ENCODE assay signal across 8 mouse cellular contexts in the genomic region with DNA sequence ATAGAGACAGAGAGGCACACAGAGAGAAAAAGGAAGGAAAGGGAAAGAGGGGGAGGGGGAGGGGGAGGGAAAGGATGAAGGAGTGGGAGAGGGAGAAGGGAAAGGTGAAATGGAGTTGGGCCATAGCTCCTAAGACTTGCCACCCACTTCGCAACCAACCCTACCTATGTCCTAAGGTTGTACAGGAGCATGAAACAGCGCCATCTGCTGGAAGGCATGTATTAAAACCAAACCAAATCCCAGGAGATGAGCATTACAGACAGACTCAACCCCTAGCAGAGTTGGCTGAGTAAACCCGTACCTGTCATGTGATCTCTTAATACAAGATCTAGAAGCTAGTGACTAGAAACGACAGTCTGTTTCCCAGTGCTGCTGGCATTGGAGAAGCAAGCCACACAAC.
DNase-seq lines count a peak whose midpoint lies in the region; ATAC-seq and TF ChIP-seq lines count a peak whose summit lies in the region.

No protein-coding gene starts in this region.

- 25% methylated on average over 4 of the region's 4 CpGs for WGBS in forebrain, embryonic 11.5 days
- WGBS in forebrain, embryonic 16.5 days = 37% methylated on average over 4 of the region's 4 CpGs
- WGBS in midbrain, embryonic 10.5 days = 29% methylated on average over 4 of the region's 4 CpGs
- 33% methylated on average over 4 of the region's 4 CpGs for WGBS in midbrain, embryonic 15.5 days
- 36% methylated on average over 4 of the region's 4 CpGs for WGBS in hindbrain, postnatal 0 days
- WGBS in midbrain, embryonic 13.5 days = 25% methylated on average over 4 of the region's 4 CpGs

- no peaks in the 10 kb centered on the region for H3K9me3 ChIP-seq in forebrain, embryonic 11.5 days (ENCODE audit: control insufficient read depth, low read length)
- H3K9me3 ChIP-seq in forebrain, embryonic 16.5 days (ENCODE audit: control insufficient read depth, low read length) = no peaks in the 10 kb centered on the region
- no peaks in the 10 kb centered on the region for H3K9me3 ChIP-seq in midbrain, embryonic 10.5 days (replicated peaks)
- H3K9me3 ChIP-seq in midbrain, embryonic 15.5 days = no peaks in the 10 kb centered on the region
- H3K9me3 ChIP-seq in hindbrain, postnatal 0 days (ENCODE audit: low read length) = no peaks in the 10 kb centered on the region
- H3K9me3 ChIP-seq in midbrain, embryonic 13.5 days = no peaks in the 10 kb centered on the region

- ATAC-seq in forebrain, embryonic 11.5 days (replicated peaks; ENCODE audit: low FRiP score) = no peak
- ATAC-seq in forebrain, embryonic 16.5 days = no peak; the same call in 1 of the 2 replicates
- ATAC-seq in midbrain, embryonic 15.5 days (replicated peaks) = no peak
- ATAC-seq in hindbrain, postnatal 0 days = no peak
- 0 out of 2 replicates have a peak, but pooled peaks have one; percentile 4 for ATAC-seq in midbrain, embryonic 13.5 days

- no peaks in the 10 kb centered on the region for H3K27me3 ChIP-seq in forebrain, embryonic 11.5 days (ENCODE audit: control insufficient read depth, insufficient read depth, low read length)
- H3K27me3 ChIP-seq in forebrain, embryonic 16.5 days (replicated peaks; ENCODE audit: control insufficient read depth, insufficient read depth, low read length) = no peaks in the 10 kb centered on the region
- H3K27me3 ChIP-seq in midbrain, embryonic 10.5 days (ENCODE audit: low read depth, poor library complexity, severe bottlenecking) = no peaks in the 10 kb centered on the region
- H3K27me3 ChIP-seq in midbrain, embryonic 15.5 days (replicated peaks) = no peaks in the 10 kb centered on the region
- no peaks in the 10 kb centered on the region for H3K27me3 ChIP-seq in hindbrain, postnatal 0 days (ENCODE audit: insufficient read depth, low read length)
- H3K27me3 ChIP-seq in midbrain, embryonic 13.5 days = no peaks in the 10 kb centered on the region

- no peak overlapping the region for H3K4me3 ChIP-seq in forebrain, embryonic 11.5 days (ENCODE audit: low read depth, low read length)
- no peak overlapping the region for H3K4me3 ChIP-seq in forebrain, embryonic 16.5 days (replicated peaks; ENCODE audit: low read length)
- no peak overlapping the region for H3K4me3 ChIP-seq in midbrain, embryonic 10.5 days
- no peak overlapping the region for H3K4me3 ChIP-seq in midbrain, embryonic 15.5 days
- no peak overlapping the region for H3K4me3 ChIP-seq in hindbrain, postnatal 0 days (ENCODE audit: low read length)
- H3K4me3 ChIP-seq in midbrain, embryonic 13.5 days (replicated peaks) = no peak overlapping the region

- no peaks in the 10 kb centered on the region for H3K4me1 ChIP-seq in forebrain, embryonic 11.5 days (replicated peaks; ENCODE audit: control insufficient read depth, insufficient read depth, low read length)
- no peaks in the 10 kb centered on the region for H3K4me1 ChIP-seq in forebrain, embryonic 16.5 days (replicated peaks; ENCODE audit: control insufficient read depth, insufficient read depth, low read length)
- no peaks in the 10 kb centered on the region for H3K4me1 ChIP-seq in midbrain, embryonic 10.5 days
- H3K4me1 ChIP-seq in midbrain, embryonic 15.5 days = no peaks in the 10 kb centered on the region
- no peaks in the 10 kb centered on the region for H3K4me1 ChIP-seq in hindbrain, postnatal 0 days (ENCODE audit: insufficient read depth, low read length)
- H3K4me1 ChIP-seq in midbrain, embryonic 13.5 days (replicated peaks) = no peaks in the 10 kb centered on the region

- H3K27ac ChIP-seq in forebrain, embryonic 11.5 days (ENCODE audit: low read depth, low read length) = no peak overlapping the region
- no peak overlapping the region for H3K27ac ChIP-seq in forebrain, embryonic 16.5 days (ENCODE audit: low read length)
- no peak overlapping the region for H3K27ac ChIP-seq in midbrain, embryonic 10.5 days (replicated peaks)
- no peak overlapping the region for H3K27ac ChIP-seq in midbrain, embryonic 15.5 days
- H3K27ac ChIP-seq in hindbrain, postnatal 0 days = no peak overlapping the region
- H3K27ac ChIP-seq in midbrain, embryonic 13.5 days = no peak overlapping the region

- DNase-seq in forebrain, embryonic 11.5 days (ENCODE audit: low spot score) = peak; percentile 53
- DNase-seq in midbrain, embryonic 10.5 days (ENCODE audit: low spot score) = peak; percentile 22
- peak; percentile 40 for DNase-seq in cerebellum, adult 11 months
- DNase-seq in hindbrain, postnatal 0 days (ENCODE audit: low spot score) = peak; percentile 63
- DNase-seq in T-cell, adult 2 months (ENCODE audit: low spot score) = no peak

- H3K36me3 ChIP-seq in forebrain, embryonic 11.5 days (ENCODE audit: control insufficient read depth, insufficient read depth, low read length) = no peaks in the 10 kb centered on the region
- no peaks in the 10 kb centered on the region for H3K36me3 ChIP-seq in forebrain, embryonic 16.5 days (ENCODE audit: control insufficient read depth, insufficient read depth)
- no peaks in the 10 kb centered on the region for H3K36me3 ChIP-seq in midbrain, embryonic 10.5 days
- H3K36me3 ChIP-seq in midbrain, embryonic 15.5 days (replicated peaks) = no peaks in the 10 kb centered on the region
- H3K36me3 ChIP-seq in hindbrain, postnatal 0 days (ENCODE audit: insufficient read depth, low read length) = no peaks in the 10 kb centered on the region
- no peaks in the 10 kb centered on the region for H3K36me3 ChIP-seq in midbrain, embryonic 13.5 days

- no peak overlapping the region for H3K9ac ChIP-seq in forebrain, embryonic 11.5 days (ENCODE audit: low read length)
- H3K9ac ChIP-seq in forebrain, embryonic 16.5 days (replicated peaks; ENCODE audit: low read depth, low read length) = no peak overlapping the region
- H3K9ac ChIP-seq in midbrain, embryonic 15.5 days = no peak overlapping the region
- H3K9ac ChIP-seq in hindbrain, postnatal 0 days (replicated peaks; ENCODE audit: low read length) = no peak overlapping the region
- H3K9ac ChIP-seq in midbrain, embryonic 13.5 days (replicated peaks) = no peak overlapping the region

- peak; percentile 71 for TF ChIP-seq CTCF in hindbrain, postnatal 0 days (IDR thresholded peaks at IDR 0.05; ENCODE audit: low read depth)

- H3K4me2 ChIP-seq in forebrain, embryonic 11.5 days (ENCODE audit: low read depth, low read length, severe bottlenecking) = no peak overlapping the region
- H3K4me2 ChIP-seq in forebrain, embryonic 16.5 days (ENCODE audit: low read length) = no peak overlapping the region
- H3K4me2 ChIP-seq in midbrain, embryonic 15.5 days = no peak overlapping the region
- no peak overlapping the region for H3K4me2 ChIP-seq in hindbrain, postnatal 0 days (ENCODE audit: low read depth, low read length)
- no peak overlapping the region for H3K4me2 ChIP-seq in midbrain, embryonic 13.5 days (replicated peaks)
